Mouse (Mus musculus) bone marrow macrophage, adult 2 months (primary cell): ENCODE measurements around the gene Atr. TPM values are rescaled to one million over a fixed set of nuclear protein-coding genes. Genes with fewer than 3 reads are reported as not detected.

Experiments
- H3K27ac ChIP-seq: 2 replicates; pipeline ENCODE4 v1.5.1; 2012; ENCODE audit warnings: low read depth, low read length; ENCODE audit not compliant: insufficient read depth
- H3K4me1 ChIP-seq: 2 replicates; pipeline ENCODE4 v1.6.1; 2012; ENCODE audit warnings: low read length; ENCODE audit not compliant: control insufficient read depth, insufficient read depth
- H3K4me3 ChIP-seq: 2 replicates; pipeline ENCODE4 v1.5.1; 2012; ENCODE audit warnings: mild to moderate bottlenecking, low read length, moderate library complexity; ENCODE audit not compliant: insufficient read depth
- CTCF ChIP-seq: IDR thresholded peaks from 2 replicates; pipeline ENCODE4 v1.5.1; 2012; ENCODE audit warnings: low read depth, mild to moderate bottlenecking, low read length, moderate library complexity
- POLR2A ChIP-seq: IDR thresholded peaks from 2 replicates; pipeline ENCODE4 v1.6.1; 2012; ENCODE audit warnings: mild to moderate bottlenecking, low read depth, low read length, borderline replicate concordance
- polyA plus RNA-seq: library from polyadenylated mRNA; stranded (reverse); fragments of >200 nt; gene quantifications from 2 replicates; pipeline ENCODE4 v1.2.4, GENCODE M21; 2012; ENCODE audit not compliant: missing spikeins, insufficient read depth, insufficient read length

Gene Atr
- 7.6 and 7.8 TPM in 2 replicates for polyA plus RNA-seq

- Histone ChIP-seq H3K27ac (peak within 1 kb of the TSS; percentile 33), H3K4me3 (peak within 1 kb of the TSS; percentile 94), H3K4me1 (peaks cover 2% of the 10 kb centered on the region; the same call in 1 of the 2 replicates)
- TF ChIP-seq POLR2A (no peak), CTCF (no peak)
Observed at GRCm38 (mm10) chr9:95857414-95858026, at the start of gene Atr. Gene Atr, plus strand, starts transcription at chr9:95857597.

- H3K4me3 ChIP-seq = no peak overlapping the region
- TF ChIP-seq POLR2A = no peak
- TF ChIP-seq CTCF = no peak
- no peak overlapping the region for H3K27ac ChIP-seq
- H3K4me1 ChIP-seq = no peaks in the 10 kb centered on the region
Observed at GRCm38 (mm10) chr9:95809596-95809995, 47.8 kb upstream of the Atr start.

DNA sequence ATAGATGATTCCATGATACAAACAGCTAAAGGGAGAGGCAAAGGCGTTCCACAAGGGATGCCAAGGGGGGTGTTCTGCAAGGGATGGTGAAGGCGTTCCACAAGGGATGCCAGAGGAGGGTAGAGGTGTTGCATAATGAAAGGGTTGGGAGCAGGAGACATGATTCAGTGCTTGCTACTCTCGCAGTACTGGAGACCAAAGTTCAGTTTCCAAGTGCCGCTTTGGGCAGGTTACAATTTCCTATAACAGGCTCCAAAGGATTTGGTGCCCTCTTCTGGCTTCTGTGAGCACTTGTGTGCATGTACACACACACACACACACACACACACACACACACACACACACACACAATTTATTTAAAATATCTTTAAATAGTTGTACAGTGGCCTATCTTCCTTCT lies 45.6 kb upstream of the Atr start:
- Histone ChIP-seq H3K4me1 (no peaks in the 10 kb centered on the region), H3K4me3 (no peak overlapping the region), H3K27ac (no peak overlapping the region)
- TF ChIP-seq CTCF (no peak), POLR2A (no peak)

- H3K4me3 ChIP-seq = no peak overlapping the region
- TF ChIP-seq CTCF (no peak), POLR2A (no peak)
- no peak overlapping the region for H3K27ac ChIP-seq
- H3K4me1 ChIP-seq = no peaks in the 10 kb centered on the region
Observed at GRCm38 (mm10) chr9:95813721-95814531, 43.5 kb upstream of the Atr start.

GRCm38 (mm10) chr9:95815015-95815673 lies 42.3 kb upstream of the Atr start:
- TF ChIP-seq POLR2A = no peak
- no peak overlapping the region for H3K27ac ChIP-seq
- no peaks in the 10 kb centered on the region for H3K4me1 ChIP-seq
- H3K4me3 ChIP-seq = no peak overlapping the region

DNA sequence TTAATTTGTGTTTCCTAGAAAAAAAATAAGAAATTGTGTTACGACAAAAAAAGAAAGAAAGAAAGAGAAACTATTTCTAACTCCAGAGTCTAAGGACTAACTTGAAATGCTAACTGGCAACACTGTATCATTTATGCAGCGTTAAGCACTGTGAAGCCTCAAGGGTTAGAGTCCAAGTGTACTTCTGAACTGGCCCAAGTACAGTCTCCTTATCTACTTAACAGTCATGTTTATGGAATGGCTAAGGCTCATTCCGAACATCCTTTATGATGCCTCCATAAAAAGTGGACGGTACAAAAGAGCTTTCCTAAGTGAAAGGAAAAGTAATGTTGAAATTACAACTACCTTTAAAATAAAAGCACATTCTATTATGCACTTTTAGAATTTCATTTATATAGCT lies 41.7 kb upstream of the Atr start:
- no peaks in the 10 kb centered on the region for H3K4me1 ChIP-seq
- no peak for TF ChIP-seq POLR2A
- TF ChIP-seq CTCF = no peak
- no peak overlapping the region for H3K4me3 ChIP-seq
- H3K27ac ChIP-seq = no peak overlapping the region

GRCm38 (mm10) chr9:95822531-95822930 lies 34.9 kb upstream of the Atr start:
- TF ChIP-seq CTCF (no peak), POLR2A (no peak)
- Histone ChIP-seq H3K27ac (no peak overlapping the region), H3K4me1 (no peaks in the 10 kb centered on the region), H3K4me3 (no peak overlapping the region)

- Histone ChIP-seq H3K4me3 (no peak overlapping the region), H3K4me1 (no peaks in the 10 kb centered on the region), H3K27ac (no peak overlapping the region)
- TF ChIP-seq POLR2A (no peak), CTCF (no peak)
Observed at GRCm38 (mm10) chr9:95827565-95827964, 29.8 kb upstream of the Atr start.

DNA sequence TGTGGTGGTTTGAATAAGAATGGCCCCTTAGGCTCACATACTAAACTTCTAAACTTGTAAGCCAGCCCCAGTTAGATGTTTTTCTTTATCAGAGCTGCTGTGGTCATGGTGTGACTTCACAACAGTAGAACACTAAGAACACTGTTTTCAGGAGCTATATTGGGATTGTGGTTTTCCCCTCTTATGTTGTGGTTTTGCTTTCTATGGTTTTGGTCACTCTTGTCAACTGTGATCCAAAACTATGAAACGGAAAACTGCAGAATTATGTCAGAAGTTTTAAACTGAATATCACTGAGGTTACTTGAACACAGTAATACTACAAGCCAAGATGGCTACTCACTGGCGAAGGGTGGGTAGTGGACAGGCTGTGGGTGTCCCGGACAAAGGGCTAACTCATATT lies 24.6 kb upstream of the Atr start:
- Histone ChIP-seq H3K27ac (no peak overlapping the region), H3K4me3 (no peak overlapping the region), H3K4me1 (no peaks in the 10 kb centered on the region)
- no peak for TF ChIP-seq CTCF

DNA sequence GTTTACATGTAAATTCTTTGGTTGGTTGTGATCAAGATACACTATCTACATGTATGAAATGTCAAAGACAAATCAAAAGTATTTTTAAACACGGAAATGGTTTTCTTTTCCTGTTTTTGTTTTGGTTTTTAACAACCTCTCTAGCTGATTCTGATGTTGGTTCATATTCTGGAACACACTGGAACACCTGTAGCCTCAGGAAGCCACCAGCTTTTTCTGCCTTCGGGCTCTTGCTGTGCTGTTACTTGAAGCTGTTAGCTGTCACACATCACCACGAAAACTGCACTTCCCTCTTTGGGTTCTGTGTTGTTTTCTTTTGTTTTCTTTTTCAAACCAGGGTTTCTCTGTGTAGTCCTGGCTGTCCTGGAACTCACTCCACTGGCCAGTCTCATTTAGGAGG lies 22.6 kb upstream of the Atr start:
- Histone ChIP-seq H3K27ac (no peak overlapping the region), H3K4me1 (no peaks in the 10 kb centered on the region), H3K4me3 (no peak overlapping the region)
- TF ChIP-seq POLR2A (no peak), CTCF (no peak)
